Mouse (Mus musculus) ES-E14 (cell line): ENCODE results near the gene Il10rb. TPM values are rescaled to one million over a fixed set of nuclear protein-coding genes. Genes with fewer than 3 reads are reported as not detected.

ENCODE experiments used
- DNase-seq: peaks from one replicate; pipeline ENCODE4 v3.0.0-alpha.2; 2013; ENCODE audit warnings: low read depth, low spot score
- H3K27ac ChIP-seq: 2 replicates; pipeline ENCODE4 v1.5.1; 2012; ENCODE audit warnings: low read depth, mild to moderate bottlenecking, low read length, moderate library complexity, mixed read lengths; ENCODE audit not compliant: poor library complexity, insufficient read depth, severe bottlenecking
- H3K36me3 ChIP-seq: 2 replicates; pipeline ENCODE4 v1.6.1; 2012; ENCODE audit warnings: mild to moderate bottlenecking, low read length, moderate library complexity, mixed read lengths; ENCODE audit not compliant: control insufficient read depth, poor library complexity, insufficient read depth, severe bottlenecking
- H3K4me1 ChIP-seq, 2 experiments: fragments of 150-350 bp in 1 of 2; sonication (generic) in 1 of 2; 2 replicates each; pipeline ENCODE4 v1.6.1; 2012; ENCODE audit warnings: low read length in 2 of 2, mild to moderate bottlenecking in 1 of 2, mixed read lengths in 1 of 2; ENCODE audit not compliant: control insufficient read depth in 2 of 2, insufficient read depth in 2 of 2, poor library complexity in 1 of 2
- H3K4me3 ChIP-seq, 2 experiments: fragments of 150-350 bp in 1 of 2; sonication (generic) in 1 of 2; 2 replicates each; pipeline ENCODE4 v1.5.1; 2012; ENCODE audit warnings: low read length in 2 of 2, low read depth in 1 of 2, mild to moderate bottlenecking in 1 of 2, mixed read lengths in 1 of 2; ENCODE audit not compliant: insufficient read depth in 1 of 2, poor library complexity in 1 of 2, severe bottlenecking in 1 of 2
- H3K9ac ChIP-seq: 2 replicates; pipeline ENCODE4 v1.6.1; 2012; ENCODE audit warnings: low read depth, mild to moderate bottlenecking, low read length, mixed read lengths; ENCODE audit not compliant: poor library complexity, insufficient read depth, severe bottlenecking
- H3K9me3 ChIP-seq: fragments of 150-350 bp; sonication (generic); 2 replicates; pipeline ENCODE4 v1.6.1; 2012; ENCODE audit warnings: low read depth, mild to moderate bottlenecking, low read length; ENCODE audit not compliant: control insufficient read depth, insufficient read depth
- CHD2 ChIP-seq: IDR thresholded peaks from 2 replicates; pipeline ENCODE4 v1.6.1; 2014; ENCODE audit warnings: mild to moderate bottlenecking, low read depth, low read length, inconsistent platforms
- HCFC1 ChIP-seq: IDR thresholded peaks from 2 replicates; pipeline ENCODE4 v1.6.1; 2012; ENCODE audit warnings: low read length, inconsistent platforms, borderline replicate concordance; ENCODE audit not compliant: insufficient read depth
- MAFK ChIP-seq: IDR thresholded peaks from 2 replicates; pipeline ENCODE4 v1.6.1; 2014; ENCODE audit warnings: mild to moderate bottlenecking, low read depth, low read length, inconsistent platforms; ENCODE audit not compliant: insufficient read depth
- ZC3H11A ChIP-seq: IDR thresholded peaks from 2 replicates; pipeline ENCODE4 v1.6.1; 2012; ENCODE audit warnings: low read depth, mild to moderate bottlenecking, inconsistent platforms, low read length, borderline replicate concordance
- ZNF384 ChIP-seq: IDR thresholded peaks from 2 replicates; pipeline ENCODE4 v1.6.1; 2012; ENCODE audit warnings: low read depth, low read length, inconsistent platforms
- in situ Hi-C, 2 experiments: fragments of 600-800 bp; cut with MboI; formaldehyde crosslinking; loops; one replicate each; pipeline ENCODE4 v1.15.1; 2025; ENCODE audit warnings: low sequenced_read_pairs in 2 of 2, inconsistent platforms in 1 of 2; ENCODE audit not compliant: unreplicated experiment in 2 of 2
- total RNA-seq: library from RNA; depleted of rRNA; stranded (reverse); fragments of 300-350 nt; gene quantifications from 2 replicates; pipeline ENCODE4 v1.2.3, GENCODE M21; 2012

Gene Il10rb
- total RNA-seq, 1 experiment, result 3.4 TPM

DNA sequence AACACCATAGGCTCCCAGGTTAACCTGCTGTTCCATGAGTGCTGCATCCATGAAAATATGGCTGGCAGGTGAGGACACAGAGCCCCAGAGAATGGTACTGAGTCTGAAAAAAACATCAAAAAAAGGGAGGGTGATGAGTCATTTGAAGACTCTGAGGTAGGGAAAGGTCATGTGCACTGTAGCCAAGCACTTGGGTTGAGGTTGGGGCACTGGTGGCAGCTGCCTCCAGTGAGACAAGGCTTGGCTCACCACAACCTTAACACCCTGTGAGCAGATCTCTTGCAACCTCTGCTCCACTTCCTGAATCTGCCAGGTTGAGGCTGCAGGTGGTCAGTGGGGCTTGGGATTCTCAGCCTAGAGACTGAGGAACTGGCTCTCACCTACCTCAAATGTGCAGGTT lies 39.4 kb upstream of the Il10rb start:
- in situ Hi-C loops, result loop anchor here in 1 of 2 experiments (25.0 kb wide), 1 partner anchor 279 kb away; the partner anchor contains the start of gene 4932438H23Rik
- no peaks in the 10 kb centered on the region for H3K4me1 ChIP-seq
- H3K9me3 ChIP-seq, result no peaks in the 10 kb centered on the region
- no peak overlapping the region for H3K4me3 ChIP-seq
- H3K36me3 ChIP-seq, result no peaks in the 10 kb centered on the region
- H3K9ac ChIP-seq, result no peak overlapping the region
- TF ChIP-seq ZC3H11A, result no peak
- TF ChIP-seq MAFK, result no peak
- TF ChIP-seq HCFC1, result no peak
- no peak overlapping the region for H3K27ac ChIP-seq
- no peak for DNase-seq

DNA sequence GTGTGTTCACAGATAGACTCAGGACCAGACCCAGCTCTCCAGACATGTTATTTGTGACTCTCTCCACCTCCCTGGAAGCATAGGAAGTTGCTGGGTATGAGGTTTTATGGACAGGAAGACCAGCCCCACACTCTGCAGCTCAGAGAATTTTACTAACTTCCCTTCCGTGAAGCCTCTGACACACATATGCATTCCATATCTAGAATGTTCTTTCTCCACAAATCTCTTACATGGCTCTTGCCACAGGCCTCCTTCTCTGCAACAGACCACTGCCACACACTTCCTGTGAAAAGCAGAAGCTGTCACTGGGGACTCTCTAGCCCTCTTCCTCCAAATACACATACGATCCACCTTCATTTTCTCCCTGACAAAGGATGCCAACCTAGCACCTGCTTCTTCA lies 38.9 kb upstream of the Il10rb start:
- no peaks in the 10 kb centered on the region for H3K36me3 ChIP-seq
- no peak for DNase-seq
- H3K9me3 ChIP-seq, result no peaks in the 10 kb centered on the region
- no peaks in the 10 kb centered on the region for H3K4me1 ChIP-seq
- TF ChIP-seq HCFC1, result no peak
- no peak for TF ChIP-seq CHD2
- TF ChIP-seq ZNF384, result no peak
- no peak overlapping the region for H3K9ac ChIP-seq
- in situ Hi-C loops, result loop anchor here in 1 of 2 experiments (25.0 kb wide), 1 partner anchor 280 kb away; the partner anchor contains the start of gene 4932438H23Rik
- no peak overlapping the region for H3K27ac ChIP-seq
- H3K4me3 ChIP-seq, result no peak overlapping the region

DNA sequence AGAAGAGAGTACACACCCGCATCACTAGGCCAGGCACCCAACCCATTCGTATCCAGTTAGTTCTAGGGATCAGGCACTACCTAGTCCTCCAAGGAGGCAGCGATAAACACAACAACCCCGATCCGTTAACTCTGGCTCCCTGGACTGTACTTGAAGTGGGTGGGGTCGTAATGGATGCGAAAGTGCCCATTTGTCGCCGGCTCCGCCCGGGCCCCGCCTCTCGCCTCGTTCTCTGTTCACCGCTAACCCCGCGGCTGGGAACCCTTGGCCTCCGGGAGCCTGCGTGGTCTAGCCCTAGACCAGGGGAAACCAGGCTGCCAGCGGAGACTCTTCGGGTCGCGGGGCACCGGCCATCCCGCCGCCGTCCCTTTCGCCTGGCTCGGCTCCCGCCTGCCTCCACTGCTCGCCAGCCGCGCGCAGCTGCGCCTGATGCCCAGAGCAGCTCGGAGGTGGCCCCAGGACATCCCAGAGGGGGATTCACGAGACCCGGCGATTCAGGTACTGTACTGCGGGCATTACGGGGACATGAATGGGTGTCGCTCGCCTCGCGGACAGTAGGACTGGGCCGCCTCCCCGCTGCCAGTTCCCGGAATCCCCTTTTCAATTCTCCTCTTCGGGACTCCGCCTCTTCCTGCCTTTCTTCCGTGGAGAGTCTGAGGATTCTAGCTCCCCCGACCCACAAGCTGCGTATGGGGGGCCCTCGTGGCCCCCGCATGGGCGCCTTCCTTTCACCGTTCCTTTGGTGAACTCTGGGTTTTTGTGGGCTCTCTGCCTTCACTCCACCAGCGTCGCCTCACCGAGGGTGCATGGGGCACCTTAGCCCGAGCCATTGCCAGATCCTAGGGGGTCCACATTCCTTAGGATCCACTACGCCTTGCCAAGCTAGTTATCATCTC lies 33.1 kb upstream of the Il10rb start, which contains the start of gene Ifnar2:
Ifnar2 (plus strand) TSS at position 207 of the 896 bp plus-strand sequence.
- TF ChIP-seq HCFC1 (no peak), MAFK (no peak), CHD2 (no peak), ZNF384 (no peak), ZC3H11A (no peak)
- in situ Hi-C loops, result loop anchor here in 1 of 2 experiments (25.0 kb wide), 1 partner anchor 286 kb away; the partner anchor contains the start of gene 4932438H23Rik
- Histone ChIP-seq H3K4me3 (peak within 1 kb of the TSS; percentile 86 to 98), H3K36me3 (no peaks in the 10 kb centered on the region), H3K27ac (no peak within 1 kb of the TSS), H3K9me3 (no peaks in the 10 kb centered on the region), H3K9ac (peak within 1 kb of the TSS; percentile 81), H3K4me1 (peaks cover 0 to 2% of the 10 kb centered on the region in 2 experiments; a peak in 2 of 4 replicates)
- DNase-seq, result peak; percentile 43

DNA sequence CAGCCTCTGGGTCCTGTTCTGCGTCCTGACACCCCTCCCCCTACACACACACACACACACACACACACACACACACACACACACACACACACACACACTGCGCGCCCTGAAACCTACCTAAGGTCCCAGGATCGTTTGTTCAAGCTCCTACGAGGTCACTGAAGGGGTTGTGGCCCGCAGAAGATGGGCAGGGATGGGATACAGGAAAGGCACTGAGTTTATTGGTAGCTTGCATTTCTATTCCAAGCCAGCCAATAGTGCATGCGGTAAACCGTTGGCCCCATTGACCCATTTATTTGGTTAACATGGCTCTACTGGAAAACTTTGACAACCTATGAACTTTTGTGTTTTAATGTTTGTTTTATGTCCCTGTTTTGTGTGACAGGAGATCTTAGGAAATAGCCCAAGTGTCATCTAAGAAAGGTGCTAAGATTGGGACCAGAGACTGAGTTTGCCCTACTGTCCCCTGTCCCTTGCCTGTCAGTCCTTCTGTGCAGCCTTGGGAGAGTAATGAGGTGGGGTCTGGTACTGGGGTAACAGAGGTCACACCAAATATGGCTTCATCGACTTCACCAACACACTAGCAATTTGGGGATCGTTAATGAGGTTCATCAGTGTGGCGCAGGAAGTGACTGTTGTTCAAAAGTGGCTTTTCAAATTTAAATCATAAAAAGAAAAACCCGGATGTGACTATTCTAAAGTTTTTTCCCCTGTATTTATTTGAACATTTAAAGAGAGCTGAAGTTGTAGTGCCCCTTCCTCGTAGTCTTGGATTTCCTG lies 32.3 kb upstream of the Il10rb start:
- H3K4me1 ChIP-seq, result peaks cover 3 to 7% of the 10 kb centered on the region in 2 experiments; a peak in 3 of 4 replicates
- no peaks in the 10 kb centered on the region for H3K36me3 ChIP-seq
- TF ChIP-seq HCFC1, result no peak
- TF ChIP-seq CHD2, result no peak
- no peak for TF ChIP-seq MAFK
- no peak for TF ChIP-seq ZNF384
- no peak for TF ChIP-seq ZC3H11A
- no peak overlapping the region for H3K27ac ChIP-seq
- DNase-seq, result no peak
- peak overlapping the region; percentile 81 for H3K9ac ChIP-seq
- in situ Hi-C loops, result loop anchor here in 1 of 2 experiments (25.0 kb wide), 1 partner anchor 286 kb away; the partner anchor contains the start of gene 4932438H23Rik
- no peaks in the 10 kb centered on the region for H3K9me3 ChIP-seq
- H3K4me3 ChIP-seq, result peak overlapping the region; percentile 86 to 98
